Comparison of ENCODE assay signal across 21 mouse cellular contexts in genomic region chr13:12568597-12569469, GRCm38 (mm10).
"Had no signal": no experiment of that assay in that cellular context is flagged by ENCODE, and none has a peak within 500 bp of the region (broad histone marks: within the 10 kb centered on the region; RNA-seq: fewer than 3 reads in every experiment).

No protein-coding gene starts in this region.

- DNase-seq: kidney, adult 2 months; kidney, postnatal 10 days; kidney, postnatal 36 days; layer of hippocampus, postnatal 36 days; lung, adult 2 months; lung, postnatal 14 days; lung, postnatal 4 days; right cerebral cortex, adult 18-20 months; right cerebral cortex, postnatal 14 days; right cerebral cortex, postnatal 4 days; thymus, adult 18-20 months; thymus, postnatal 36 days had no signal

- H3K36me3 ChIP-seq: limb, embryonic 12.5 days; limb, embryonic 15.5 days; liver, embryonic 12.5 days; liver, embryonic 15.5 days; midbrain, embryonic 12.5 days; midbrain, embryonic 15.5 days; neural tube, embryonic 12.5 days; neural tube, embryonic 15.5 days had no signal

- H3K9me3 ChIP-seq: limb, embryonic 12.5 days; limb, embryonic 15.5 days; liver, embryonic 12.5 days; liver, embryonic 15.5 days; midbrain, embryonic 12.5 days; midbrain, embryonic 15.5 days; neural tube, embryonic 12.5 days; neural tube, embryonic 15.5 days had no signal

- H3K27me3 ChIP-seq: limb, embryonic 15.5 days; neural tube, embryonic 12.5 days; neural tube, embryonic 15.5 days had no signal

- ATAC-seq: liver, embryonic 12.5 days; midbrain, embryonic 15.5 days had no signal

- H3K4me2 ChIP-seq: limb, embryonic 12.5 days; limb, embryonic 15.5 days; liver, embryonic 12.5 days; liver, embryonic 15.5 days; midbrain, embryonic 12.5 days; midbrain, embryonic 15.5 days; neural tube, embryonic 12.5 days; neural tube, embryonic 15.5 days had no signal

- H3K4me3 ChIP-seq: left cerebral cortex, adult 2 months; limb, embryonic 12.5 days; limb, embryonic 15.5 days; liver, embryonic 12.5 days; liver, embryonic 15.5 days; midbrain, embryonic 12.5 days; midbrain, embryonic 15.5 days; neural tube, embryonic 12.5 days; neural tube, embryonic 15.5 days had no signal

- H3K9ac ChIP-seq: limb, embryonic 12.5 days; limb, embryonic 15.5 days; liver, embryonic 12.5 days; liver, embryonic 15.5 days; midbrain, embryonic 12.5 days; midbrain, embryonic 15.5 days; neural tube, embryonic 12.5 days; neural tube, embryonic 15.5 days had no signal

- H3K27ac ChIP-seq: left cerebral cortex, adult 2 months; limb, embryonic 12.5 days; limb, embryonic 15.5 days; liver, embryonic 12.5 days; liver, embryonic 15.5 days; midbrain, embryonic 12.5 days; midbrain, embryonic 15.5 days; neural tube, embryonic 12.5 days; neural tube, embryonic 15.5 days had no signal
